Mouse (Mus musculus): Measurements from ENCODE around the gene Atrnl1.

DNA sequence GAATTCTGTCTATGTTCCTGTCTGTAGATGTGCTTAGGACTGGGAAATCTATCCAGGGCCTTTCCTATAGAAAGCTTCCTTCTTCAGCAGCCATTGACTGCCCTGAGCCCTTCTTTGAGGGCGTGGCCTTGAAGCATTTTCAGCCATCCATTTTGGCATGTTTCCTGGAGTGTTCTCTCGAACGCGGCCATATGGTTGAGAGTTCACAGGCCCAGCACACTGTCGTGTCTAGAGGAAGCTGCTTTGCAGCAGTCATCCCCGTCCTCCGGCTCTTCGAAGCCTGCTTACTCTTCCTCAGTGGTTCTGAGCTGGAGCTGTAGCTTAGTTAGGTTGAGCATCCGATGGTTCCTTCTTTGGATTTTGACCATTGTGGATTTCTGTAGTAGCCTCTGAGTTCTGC lies 191.4 kb downstream of the Atrnl1 start:
- TF ChIP-seq CTCF (IDR thresholded peaks at IDR 0.05; ENCODE audit: control insufficient read depth, insufficient read depth, low read length) (no peak), POLR2A (IDR thresholded peaks at IDR 0.05; ENCODE audit: borderline replicate concordance, control insufficient read depth, low read depth, low read length) (no peak)

Data from bone marrow, adult 2 months (tissue).